Mouse (Mus musculus) kidney, adult 2 months (tissue): Measurements from ENCODE around the gene Saa3.

Experiments used
- CTCF ChIP-seq: fragments of 200-500 bp; conservative IDR thresholded peaks from 2 replicates; pipeline ENCODE4 v1.5.1; 2011; ENCODE audit warnings: low read depth, mild to moderate bottlenecking, control low read depth, low read length, moderate library complexity, mixed read lengths; ENCODE audit not compliant: insufficient read depth, insufficient read length
- POLR2A ChIP-seq: fragments of 200-500 bp; IDR thresholded peaks from one replicate; pipeline ENCODE4 v1.6.1; 2011; ENCODE audit warnings: low read depth, low read length, control low read depth

DNA sequence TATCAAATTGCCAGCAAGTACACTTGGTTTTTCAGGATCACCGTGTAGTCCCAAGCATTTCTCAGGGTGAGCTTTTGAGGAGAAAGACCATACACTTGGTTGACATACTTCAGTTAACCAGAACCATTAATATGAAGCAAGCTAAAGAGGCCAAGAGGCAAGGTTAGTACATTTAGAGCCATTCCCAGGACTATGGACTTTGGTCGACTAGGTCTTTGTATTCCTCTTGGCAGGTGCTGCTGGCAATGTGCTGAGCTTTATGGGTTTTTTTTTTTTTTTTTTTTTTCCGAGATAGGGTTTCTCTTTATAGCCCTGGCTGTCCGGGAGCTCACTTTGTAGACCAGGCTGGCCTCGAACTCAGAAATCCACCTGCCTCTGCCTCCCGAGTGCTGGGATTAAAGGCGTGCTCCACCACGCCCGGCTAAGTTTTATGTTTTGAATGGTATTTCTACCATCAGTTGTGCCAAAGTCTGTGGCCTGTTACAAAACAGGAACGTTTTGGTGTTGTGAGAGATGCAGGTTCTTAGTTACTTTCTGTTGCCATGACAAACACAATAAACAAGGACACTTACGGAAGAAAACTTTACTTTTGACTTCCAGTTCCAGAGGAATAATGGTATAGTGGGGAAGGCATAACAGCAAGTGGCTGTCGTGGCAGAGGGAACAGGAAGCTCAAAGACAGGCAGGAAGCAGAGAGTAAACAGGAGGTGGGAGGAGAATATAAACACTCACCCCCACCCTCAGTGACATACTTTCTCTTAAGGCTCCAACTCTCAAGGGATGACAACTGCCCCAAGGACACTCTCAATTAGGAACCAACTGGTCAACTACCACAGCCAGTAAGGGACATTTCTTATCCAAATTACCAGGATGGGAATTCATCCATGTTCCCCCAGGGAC, 23.3 kb upstream of the Saa3 start:
- TF ChIP-seq POLR2A (no peak), CTCF (no peak)
